8 mouse cellular contexts compared by ENCODE assay signal in genomic region chr6:24664133-24664866, GRCm38 (mm10). TPM values are rescaled to one million over a fixed set of nuclear protein-coding genes. Genes with fewer than 3 reads are reported as not detected.
DNase-seq lines count a peak whose midpoint lies in the region; ATAC-seq lines count a peak whose summit lies in the region.

No protein-coding gene starts in this region.

- peak; percentile 59 for ATAC-seq in hindbrain, embryonic 12.5 days (ENCODE audit: low FRiP score)

- peak; percentile 73 for DNase-seq in cerebellum, adult 11-12 months
- no peak for DNase-seq in cerebellum, postnatal 14 days
- DNase-seq in frontal cortex, postnatal 25 days (ENCODE audit: low spot score in 2 of 2), result peak; percentile 9 to 33
- peak; percentile 31 to 52 for DNase-seq in layer of hippocampus, postnatal 14 days (ENCODE audit: low spot score in 2 of 2)
- peak; percentile 41 for DNase-seq in right cerebral cortex, postnatal 14 days

- H3K79me2 ChIP-seq in macrophage (ENCODE audit: inconsistent target), result peaks cover 49% of the 10 kb centered on the region

- WGBS in hindbrain, embryonic 12.5 days, result under 1% methylated on average over 50 of the region's 58 CpGs
- 1% methylated on average over 46 of the region's 58 CpGs for WGBS in macrophage (ENCODE audit: missing documents)

- H3K27me3 ChIP-seq in hindbrain, embryonic 12.5 days, result no peaks in the 10 kb centered on the region

- H3K4me2 ChIP-seq in hindbrain, embryonic 12.5 days (replicated peaks), result peak overlapping the region; percentile 89

- peak overlapping the region; percentile 98 for H3K9ac ChIP-seq in hindbrain, embryonic 12.5 days

- peak overlapping the region; percentile 91 for H3K4me3 ChIP-seq in brown adipose tissue, adult 24 weeks (ENCODE audit: insufficient read depth, low read depth, low read length)
- H3K4me3 ChIP-seq in hindbrain, embryonic 12.5 days, result peak overlapping the region; percentile 99
- peak overlapping the region; percentile 74 for H3K4me3 ChIP-seq in macrophage (ENCODE audit: inconsistent target)

- H3K36me3 ChIP-seq in hindbrain, embryonic 12.5 days, result no peaks in the 10 kb centered on the region
- H3K36me3 ChIP-seq in macrophage (ENCODE audit: inconsistent target), result no peaks in the 10 kb centered on the region

- peak overlapping the region; percentile 89 for H3K27ac ChIP-seq in brown adipose tissue, adult 24 weeks (replicated peaks; ENCODE audit: low read depth, low read length)
- peak overlapping the region; percentile 95 for H3K27ac ChIP-seq in hindbrain, embryonic 12.5 days
- peak overlapping the region; percentile 51 for H3K27ac ChIP-seq in macrophage

- no peaks in the 10 kb centered on the region for H3K9me3 ChIP-seq in hindbrain, embryonic 12.5 days (replicated peaks)

- peaks cover 6% of the 10 kb centered on the region; the same call in 1 of the 2 replicates for H3K4me1 ChIP-seq in brown adipose tissue, adult 24 weeks (ENCODE audit: control insufficient read depth, insufficient read depth, insufficient read length, low read length)
- peaks cover 8% of the 10 kb centered on the region for H3K4me1 ChIP-seq in hindbrain, embryonic 12.5 days

RNA-seq across cellular contexts. Expression of gene Wasl, which starts 0.5 kb away (rescaled TPM):
- polyA plus RNA-seq in brown adipose tissue, adult 24 weeks (2012; ENCODE audit: insufficient read depth, insufficient read length, missing spikeins), result 17.4 and 18.2 TPM in 2 replicates
- 78.9 and 82.3 TPM in 2 replicates for polyA plus RNA-seq in hindbrain, embryonic 12.5 days (2016; fragmentation: Nextera tagmentation; extraction: Ambion mirVana)
- total RNA-seq in layer of hippocampus, postnatal 14 days (2021), result 100 to 1,000 TPM; 102 to 112 TPM
- 10 to 100 TPM; 19.0 to 84.1 (median 48.6) TPM for total RNA-seq in macrophage (2018; cell fraction: chromatin; rRNA removed)
- 10 to 100 TPM in 21 of 26 experiments, 1 to 10 TPM in 5; 8.5 to 16.1 (median 13.5) TPM for total RNA-seq in macrophage (2018; cell fraction: cytosol; rRNA removed)
- total RNA-seq in macrophage (2018; cell fraction: nucleus; rRNA removed), result 10 to 100 TPM; 19.8 to 63.7 (median 39.8) TPM
- 9.3 to 15.8 TPM (median 10.4 TPM) in 3 replicates for polyA plus RNA-seq in macrophage (2018)

Comparison
In these comparisons a context has a peak if more than half of its experiments do, and no peak if none do; other contexts are left out.
1. DNase-seq: peak in cerebellum, adult 11-12 months (single experiment), frontal cortex, postnatal 25 days (2 of 2), layer of hippocampus, postnatal 14 days (2 of 2) and right cerebral cortex, postnatal 14 days (single experiment); none in cerebellum, postnatal 14 days (0 of 2).
2. Peak in every context shown above with its lines, with median percentiles within 50 percentile points of each other: H3K27ac ChIP-seq and H3K4me3 ChIP-seq.